Mouse (Mus musculus) heart, embryonic 14.5 days (tissue): ENCODE results near the gene Hsd17b11. TPM values are rescaled to one million over a fixed set of nuclear protein-coding genes. Genes with fewer than 3 reads are reported as not detected.
"Not testable (repeated sequence)": the region's sequence is repeated elsewhere in the genome, so short reads cannot be mapped to it uniquely, and the experiment has no call there.

Source experiments
- ATAC-seq: fragments of 200-750 bp; cut with Nextera tagmentation; 2 replicates; pipeline ENCODE4 v1.8.0; 2017; ENCODE audit warnings: low read depth, moderate TSS enrichment; ENCODE audit not compliant: insufficient number of reproducible peaks, insufficient read depth, low FRiP score
- H3K27ac ChIP-seq, 2 experiments: fragments of 200-500 bp in 1 of 2; fragments of 300-500 bp in 1 of 2; sonication (generic) in 1 of 2; replicated peaks in 1 of 2; 2 replicates each; pipeline ENCODE4 v1.5.1; 2012 to 2014; ENCODE audit warnings: low read depth in 2 of 2, low read length in 2 of 2, control low read depth in 1 of 2, mild to moderate bottlenecking in 1 of 2, mixed read lengths in 1 of 2; ENCODE audit not compliant: control insufficient read depth in 1 of 2, insufficient read depth in 1 of 2
- H3K27me3 ChIP-seq: fragments of 300-500 bp; sonication (generic); 2 replicates; pipeline ENCODE4 v1.6.1; 2014; ENCODE audit warnings: mild to moderate bottlenecking, low read length, control low read depth; ENCODE audit not compliant: control insufficient read depth, insufficient read depth
- H3K36me3 ChIP-seq: fragments of 300-500 bp; sonication (generic); 2 replicates; pipeline ENCODE4 v1.6.1; 2014; ENCODE audit warnings: mild to moderate bottlenecking, control low read depth, low read length, mixed read lengths; ENCODE audit not compliant: control insufficient read depth, insufficient read depth
- H3K4me1 ChIP-seq, 2 experiments: fragments of 200-500 bp in 1 of 2; fragments of 300-500 bp in 1 of 2; sonication (generic) in 1 of 2; 2 replicates each; pipeline ENCODE4 v1.6.1; 2012 to 2014; ENCODE audit warnings: low read length in 2 of 2, control low read depth in 1 of 2, mixed read lengths in 1 of 2; ENCODE audit not compliant: control insufficient read depth in 2 of 2, insufficient read depth in 2 of 2
- H3K4me2 ChIP-seq: fragments of 300-500 bp; sonication (generic); 2 replicates; pipeline ENCODE4 v1.6.1; 2014; ENCODE audit warnings: mild to moderate bottlenecking, low read length
- H3K4me3 ChIP-seq, 2 experiments: fragments of 200-500 bp in 1 of 2; fragments of 300-500 bp in 1 of 2; sonication (generic) in 1 of 2; 2 replicates each; pipeline ENCODE4 v1.5.1; 2012 to 2014; ENCODE audit warnings: low read length in 2 of 2, mild to moderate bottlenecking in 2 of 2, control low read depth in 1 of 2, low read depth in 1 of 2, moderate library complexity in 1 of 2; ENCODE audit not compliant: control insufficient read depth in 1 of 2, insufficient read depth in 1 of 2
- H3K9ac ChIP-seq: fragments of 300-500 bp; sonication (generic); 2 replicates; pipeline ENCODE4 v1.6.1; 2014; ENCODE audit warnings: mild to moderate bottlenecking, low read length
- H3K9me3 ChIP-seq: fragments of 300-500 bp; sonication (generic); 2 replicates; pipeline ENCODE4 v1.6.1; 2016; ENCODE audit warnings: low read length, control low read depth; ENCODE audit not compliant: control insufficient read depth
- WGBS: fragments of 180-500 bp; shearing (Covaris S2); extraction: QIAGEN DNeasy Blood & Tissue Kit; methylation state at CpG from one replicate; pipeline ENCODE4 v1.1.7; 2014; 5-methylcytosine and 5-hydroxymethylcytosine counted together
- polyA plus RNA-seq: library from polyadenylated mRNA; unstranded; fragments of >200 nt; fragmentation: Nextera tagmentation; extraction: Ambion mirVana; gene quantifications from 2 replicates; pipeline ENCODE4 v1.2.1, GENCODE M21; 2014

The Hsd17b11 gene
- polyA plus RNA-seq, 1 experiment from 2014 or later, result 5.4 TPM

GRCm38 (mm10) chr5:104032434-104033097, 10.8 kb upstream of the Hsd17b11 start:
- H3K27me3 ChIP-seq, result no peaks in the 10 kb centered on the region
- 0 out of 4 replicates have a peak, but pooled peaks cover 0 to 3% of the 10 kb centered on the region in 2 experiments for H3K4me1 ChIP-seq
- no peak overlapping the region for H3K9ac ChIP-seq
- WGBS, result 45% methylated on average over 2 of the region's 2 CpGs
- H3K4me3 ChIP-seq, result no peak overlapping the region
- H3K9me3 ChIP-seq, result no peaks in the 10 kb centered on the region
- no peaks in the 10 kb centered on the region for H3K36me3 ChIP-seq
- H3K27ac ChIP-seq, result no peak overlapping the region
- ATAC-seq, result no peak
- no peak overlapping the region for H3K4me2 ChIP-seq

GRCm38 (mm10) chr5:104025245-104025854, 3.6 kb upstream of the Hsd17b11 start:
- Histone ChIP-seq H3K27me3 (no peaks in the 10 kb centered on the region), H3K36me3 (no peaks in the 10 kb centered on the region), H3K9me3 (no peaks in the 10 kb centered on the region), H3K27ac (no peak overlapping the region), H3K4me1 (peaks cover 12 to 15% of the 10 kb centered on the region in 2 experiments), H3K4me2 (peak overlapping the region; percentile 42), H3K9ac (0 out of 2 replicates have a peak overlapping the region, but pooled peaks have one; percentile 19), H3K4me3 (no peak overlapping the region)
- 30% methylated on average over 17 of the region's 17 CpGs for WGBS
- no peak for ATAC-seq

- no peak for ATAC-seq
- H3K9ac ChIP-seq, result no peak overlapping the region
- 43% methylated on average over 11 of the region's 11 CpGs for WGBS
Observed at GRCm38 (mm10) chr5:104024762-104025161, 3.0 kb upstream of the Hsd17b11 start.

GRCm38 (mm10) chr5:104024193-104024592, 2.5 kb upstream of the Hsd17b11 start:
- peaks cover 16 to 27% of the 10 kb centered on the region in 2 experiments for H3K4me1 ChIP-seq
- not testable (repeated sequence) for H3K27ac ChIP-seq, H3K36me3 ChIP-seq, H3K4me3 ChIP-seq, H3K4me2 ChIP-seq, ATAC-seq, H3K9ac ChIP-seq, H3K9me3 ChIP-seq, H3K27me3 ChIP-seq
- WGBS, result 77% methylated on average over 5 of the region's 5 CpGs

More at GRCm38 (mm10) chr5:104024762-104025161, 3.0 kb upstream of the Hsd17b11 start:
- H3K4me3 ChIP-seq, result no peak overlapping the region
- no peaks in the 10 kb centered on the region for H3K9me3 ChIP-seq
- H3K4me1 ChIP-seq, result peaks cover 15 to 21% of the 10 kb centered on the region in 2 experiments
- H3K27ac ChIP-seq, result no peak overlapping the region
- H3K27me3 ChIP-seq, result no peaks in the 10 kb centered on the region
- no peaks in the 10 kb centered on the region for H3K36me3 ChIP-seq
- peak overlapping the region; percentile 42 for H3K4me2 ChIP-seq

GRCm38 (mm10) chr5:104023289-104024020, 1.7 kb upstream of the Hsd17b11 start:
- Histone ChIP-seq H3K9ac (no peak overlapping the region), H3K4me3 (no peak overlapping the region), H3K4me2 (no peak overlapping the region), H3K4me1 (peaks cover 16 to 31% of the 10 kb centered on the region in 2 experiments), H3K27ac (no peak overlapping the region), H3K36me3 (no peaks in the 10 kb centered on the region), H3K27me3 (no peaks in the 10 kb centered on the region), H3K9me3 (no peaks in the 10 kb centered on the region)
- no peak for ATAC-seq
- 77% methylated on average over 8 of the region's 8 CpGs for WGBS

GRCm38 (mm10) chr5:104022558-104022957, 839 bp upstream of the Hsd17b11 start:
- Histone ChIP-seq H3K36me3 (peaks cover 7% of the 10 kb centered on the region), H3K4me2 (peak overlapping the region; percentile 71), H3K27ac (peak overlapping the region; percentile 12 to 83; a peak in 3 of 4 replicates), H3K9me3 (no peaks in the 10 kb centered on the region), H3K27me3 (no peaks in the 10 kb centered on the region), H3K9ac (peak overlapping the region; percentile 83), H3K4me3 (peak overlapping the region; percentile 61 to 86; a peak in 3 of 4 replicates), H3K4me1 (peaks cover 16 to 31% of the 10 kb centered on the region in 2 experiments)
- ATAC-seq, result no peak
- WGBS, result 44% methylated on average over 5 of the region's 5 CpGs

GRCm38 (mm10) chr5:104011419-104011818, 10.3 kb downstream of the Hsd17b11 start:
- Histone ChIP-seq H3K4me3 (no peak overlapping the region), H3K4me2 (no peak overlapping the region), H3K36me3 (peaks cover 36% of the 10 kb centered on the region), H3K4me1 (peaks cover 0 to 10% of the 10 kb centered on the region in 2 experiments; a peak in 1 of 4 replicates), H3K27me3 (no peaks in the 10 kb centered on the region), H3K9me3 (no peaks in the 10 kb centered on the region), H3K9ac (no peak overlapping the region), H3K27ac (peak overlapping the region; percentile 8 to 24; a peak in 2 of 4 replicates)
- ATAC-seq, result no peak
